Mouse (Mus musculus) intestine, embryonic 16.5 days (tissue): ENCODE results near the gene Cd2. TPM values are rescaled to one million over a fixed set of nuclear protein-coding genes. Genes with fewer than 3 reads are reported as not detected.

Source experiments
- ATAC-seq: fragments of 200-750 bp; cut with Nextera tagmentation; 2 replicates; pipeline ENCODE4 v1.8.0; 2017; ENCODE audit warnings: moderate TSS enrichment, moderate library complexity
- H3K27ac ChIP-seq: fragments of 300-500 bp; sonication (generic); 2 replicates; pipeline ENCODE4 v1.5.1; 2014; ENCODE audit warnings: mild to moderate bottlenecking, low read length
- H3K27me3 ChIP-seq: fragments of 300-500 bp; sonication (generic); replicated peaks from 2 replicates; pipeline ENCODE4 v1.6.1; 2014; ENCODE audit warnings: low read length, control low read depth, mixed read lengths; ENCODE audit not compliant: control insufficient read depth, insufficient read depth
- H3K36me3 ChIP-seq: fragments of 300-500 bp; sonication (generic); 2 replicates; pipeline ENCODE4 v1.6.1; 2014; ENCODE audit warnings: low read length, control low read depth; ENCODE audit not compliant: control insufficient read depth, insufficient read depth
- H3K4me1 ChIP-seq: fragments of 300-500 bp; sonication (generic); 2 replicates; pipeline ENCODE4 v1.6.1; 2014; ENCODE audit warnings: low read length, control low read depth, mixed read lengths; ENCODE audit not compliant: control insufficient read depth, insufficient read depth
- H3K4me2 ChIP-seq: fragments of 300-500 bp; sonication (generic); 2 replicates; pipeline ENCODE4 v1.6.1; 2014; ENCODE audit warnings: low read depth, low read length, control low read depth
- H3K4me3 ChIP-seq: fragments of 300-500 bp; sonication (generic); 2 replicates; pipeline ENCODE4 v1.5.1; 2014; ENCODE audit warnings: mild to moderate bottlenecking, low read length
- H3K9ac ChIP-seq: fragments of 300-500 bp; sonication (generic); 2 replicates; pipeline ENCODE4 v1.6.1; 2014; ENCODE audit warnings: low read depth, low read length
- H3K9me3 ChIP-seq: fragments of 300-500 bp; sonication (generic); 2 replicates; pipeline ENCODE4 v1.6.1; 2016; ENCODE audit warnings: low read length, control low read depth; ENCODE audit not compliant: control insufficient read depth
- WGBS: fragments of 180-500 bp; shearing (Covaris S2); extraction: QIAGEN DNeasy Blood & Tissue Kit; methylation state at CpG from one replicate; pipeline ENCODE4 v1.1.7; 2014; 5-methylcytosine and 5-hydroxymethylcytosine counted together
- polyA plus RNA-seq: library from polyadenylated mRNA; unstranded; fragments of >200 nt; fragmentation: Nextera tagmentation; extraction: Ambion mirVana; gene quantifications from 2 replicates; pipeline ENCODE4 v1.2.1, GENCODE M21; 2015

Gene Cd2
- 0.31 and 0.56 TPM in 2 replicates for polyA plus RNA-seq

GRCm38 (mm10) chr3:101287911-101288311 is at the start of gene Cd2:
TSS of gene Cd2 (minus strand) at chr3:101287939.
- no peak for ATAC-seq
- no peaks in the 10 kb centered on the region for H3K36me3 ChIP-seq
- H3K27me3 ChIP-seq, result no peaks in the 10 kb centered on the region
- H3K9ac ChIP-seq, result no peak within 1 kb of the TSS
- H3K27ac ChIP-seq, result no peak within 1 kb of the TSS
- no peak within 1 kb of the TSS for H3K4me3 ChIP-seq
- WGBS, result 22% methylated on average over 4 of the region's 4 CpGs
- no peak within 1 kb of the TSS for H3K4me2 ChIP-seq
- H3K9me3 ChIP-seq, result no peaks in the 10 kb centered on the region
- no peaks in the 10 kb centered on the region for H3K4me1 ChIP-seq

GRCm38 (mm10) chr3:101328617-101329016 is 40.9 kb upstream of the Cd2 start:
- Histone ChIP-seq H3K27me3 (no peaks in the 10 kb centered on the region), H3K4me1 (no peaks in the 10 kb centered on the region), H3K27ac (no peak overlapping the region), H3K9ac (no peak overlapping the region), H3K9me3 (no peaks in the 10 kb centered on the region), H3K4me2 (no peak overlapping the region), H3K36me3 (no peaks in the 10 kb centered on the region), H3K4me3 (no peak overlapping the region)
- WGBS, result 75% methylated on average over 7 of the region's 7 CpGs
- no peak for ATAC-seq

GRCm38 (mm10) chr3:101327248-101327647 is 39.5 kb upstream of the Cd2 start:
- Histone ChIP-seq H3K27ac (no peak overlapping the region), H3K4me3 (no peak overlapping the region), H3K36me3 (no peaks in the 10 kb centered on the region), H3K9ac (no peak overlapping the region), H3K4me1 (no peaks in the 10 kb centered on the region), H3K9me3 (no peaks in the 10 kb centered on the region), H3K4me2 (no peak overlapping the region), H3K27me3 (no peaks in the 10 kb centered on the region)
- ATAC-seq, result no peak
- WGBS, result 72% methylated on average over 2 of the region's 2 CpGs

DNA sequence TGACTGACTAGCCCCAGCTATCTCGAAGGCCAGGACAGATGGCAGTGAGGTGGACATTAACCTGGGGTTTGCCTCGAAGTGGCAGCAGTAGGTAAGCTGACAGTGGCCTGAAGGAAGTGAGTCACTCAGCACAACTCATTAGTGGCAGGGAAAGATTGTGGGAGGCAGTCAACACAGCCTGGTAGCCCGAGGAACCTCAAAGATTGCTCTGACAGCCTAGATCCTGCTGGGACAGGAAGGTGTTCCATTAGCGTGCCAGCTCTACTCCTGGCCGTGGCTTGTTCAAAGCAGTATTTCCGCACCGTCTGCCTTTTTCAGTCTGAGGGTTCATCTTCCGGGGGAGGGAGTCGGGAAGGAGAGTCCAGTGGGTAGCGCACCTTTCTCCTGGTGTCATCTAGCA is 34.7 kb upstream of the Cd2 start:
- Histone ChIP-seq H3K4me2 (no peak overlapping the region), H3K27ac (no peak overlapping the region), H3K9ac (no peak overlapping the region), H3K36me3 (no peaks in the 10 kb centered on the region), H3K9me3 (no peaks in the 10 kb centered on the region), H3K4me3 (no peak overlapping the region), H3K4me1 (no peaks in the 10 kb centered on the region), H3K27me3 (no peaks in the 10 kb centered on the region)
- 80% methylated on average over 10 of the region's 10 CpGs for WGBS
- ATAC-seq, result no peak

GRCm38 (mm10) chr3:101320874-101321273 is 33.1 kb upstream of the Cd2 start:
- Histone ChIP-seq H3K4me2 (no peak overlapping the region), H3K4me3 (no peak overlapping the region), H3K4me1 (no peaks in the 10 kb centered on the region), H3K36me3 (no peaks in the 10 kb centered on the region), H3K9me3 (no peaks in the 10 kb centered on the region), H3K9ac (no peak overlapping the region), H3K27me3 (no peaks in the 10 kb centered on the region), H3K27ac (no peak overlapping the region)
- no peak for ATAC-seq
- 47% methylated on average over 7 of the region's 7 CpGs for WGBS

GRCm38 (mm10) chr3:101318516-101319170 is 30.9 kb upstream of the Cd2 start:
- H3K36me3 ChIP-seq, result no peaks in the 10 kb centered on the region
- no peak for ATAC-seq
- H3K27me3 ChIP-seq, result no peaks in the 10 kb centered on the region
- 91% methylated on average over 6 of the region's 6 CpGs for WGBS
- no peak overlapping the region for H3K9ac ChIP-seq
- H3K4me1 ChIP-seq, result no peaks in the 10 kb centered on the region
- no peaks in the 10 kb centered on the region for H3K9me3 ChIP-seq
- H3K27ac ChIP-seq, result no peak overlapping the region
- H3K4me3 ChIP-seq, result no peak overlapping the region
- no peak overlapping the region for H3K4me2 ChIP-seq

- no peak for ATAC-seq
These were observed 30.4 kb upstream of the Cd2 start for GRCm38 (mm10) chr3:101318115-101318514.

GRCm38 (mm10) chr3:101314954-101315353 is 27.2 kb upstream of the Cd2 start:
- no peak for ATAC-seq
- Histone ChIP-seq H3K9ac (no peak overlapping the region), H3K27ac (no peak overlapping the region), H3K4me1 (peaks cover 2% of the 10 kb centered on the region; the same call in 1 of the 2 replicates), H3K36me3 (no peaks in the 10 kb centered on the region), H3K9me3 (no peaks in the 10 kb centered on the region), H3K27me3 (no peaks in the 10 kb centered on the region), H3K4me2 (no peak overlapping the region), H3K4me3 (no peak overlapping the region)
- WGBS, result 73% methylated on average over 6 of the region's 6 CpGs

More at GRCm38 (mm10) chr3:101318115-101318514, 30.4 kb upstream of the Cd2 start:
- no peak overlapping the region for H3K9ac ChIP-seq
- no peaks in the 10 kb centered on the region for H3K36me3 ChIP-seq
- H3K4me2 ChIP-seq, result no peak overlapping the region
- H3K27me3 ChIP-seq, result no peaks in the 10 kb centered on the region
- H3K4me1 ChIP-seq, result no peaks in the 10 kb centered on the region
- no peak overlapping the region for H3K27ac ChIP-seq
- WGBS, result 73% methylated on average over 6 of the region's 6 CpGs
- H3K9me3 ChIP-seq, result no peaks in the 10 kb centered on the region
- no peak overlapping the region for H3K4me3 ChIP-seq

DNA sequence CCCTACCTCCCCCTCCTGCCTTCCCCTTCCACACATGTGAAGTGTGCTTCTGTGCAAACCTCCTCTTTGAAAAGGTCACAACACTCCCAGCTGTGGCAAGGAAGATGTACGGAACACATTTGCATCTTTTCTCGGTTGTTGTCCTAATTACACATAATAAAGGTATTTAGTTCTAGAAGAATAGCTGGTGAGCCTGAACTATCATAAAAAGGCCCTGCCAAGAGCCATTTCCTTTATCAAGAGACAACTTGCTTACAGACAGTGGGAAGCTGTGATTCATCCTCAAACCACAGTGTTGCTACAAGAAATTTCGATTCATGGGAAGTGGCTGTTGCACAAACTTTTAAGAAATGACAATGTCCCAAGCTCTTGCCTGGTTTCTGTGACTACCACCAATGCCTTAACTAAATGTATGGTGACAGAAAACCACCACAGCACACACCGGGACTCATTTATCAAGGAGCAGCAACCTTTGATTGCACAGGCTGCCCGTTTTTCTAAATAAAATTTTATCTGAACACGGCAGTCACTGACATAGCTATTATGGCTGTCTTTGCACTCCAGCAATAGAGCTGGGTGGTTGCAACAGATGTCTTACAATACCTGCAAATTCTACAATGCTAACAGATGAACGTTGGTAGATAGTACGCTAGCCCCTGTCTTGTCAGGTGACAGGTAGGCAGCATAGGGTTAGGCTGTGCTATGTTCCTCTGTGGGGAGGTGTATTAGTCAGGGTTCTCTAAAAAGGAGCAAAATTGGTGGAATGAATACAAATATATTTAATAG is 25.7 kb upstream of the Cd2 start:
- H3K9me3 ChIP-seq, result no peaks in the 10 kb centered on the region
- H3K36me3 ChIP-seq, result no peaks in the 10 kb centered on the region
- no peak overlapping the region for H3K27ac ChIP-seq
- no peak overlapping the region for H3K4me3 ChIP-seq
- ATAC-seq, result no peak
- no peaks in the 10 kb centered on the region for H3K27me3 ChIP-seq
- H3K4me1 ChIP-seq, result peaks cover 2% of the 10 kb centered on the region; the same call in 1 of the 2 replicates
- 74% methylated on average over 8 of the region's 8 CpGs for WGBS
- no peak overlapping the region for H3K9ac ChIP-seq
- no peak overlapping the region for H3K4me2 ChIP-seq
